Mouse (Mus musculus) adrenal gland, postnatal 4 days (tissue): ENCODE results near the gene Prkg1. TPM values are rescaled to one million over a fixed set of nuclear protein-coding genes. Genes with fewer than 3 reads are reported as not detected.
"Not testable (repeated sequence)": the region's sequence is repeated elsewhere in the genome, so short reads cannot be mapped to it uniquely, and the experiment has no call there.

Source experiments
- DNase-seq, 2 experiments: peaks; one replicate each; pipeline ENCODE4 v3.0.0; 2021 to 2022; ENCODE audit warnings: low spot score in 2 of 2, mixed read lengths in 2 of 2
- total RNA-seq, 2 experiments: library from RNA; stranded (reverse); gene quantifications; 2 replicates each; pipeline ENCODE4 v1.2.3; 2021

Gene Prkg1
- total RNA-seq, 2 experiments from 2014 or later, result 12.1 to 13.3 TPM

GRCm38 (mm10) chr19:31460188-31460587 lies 304.6 kb downstream of the Prkg1 start:
- no peak for DNase-seq

GRCm38 (mm10) chr19:31444101-31444500 lies 320.7 kb downstream of the Prkg1 start:
- DNase-seq, result no peak

GRCm38 (mm10) chr19:31442311-31442710 lies 322.5 kb downstream of the Prkg1 start:
- no peak for DNase-seq

GRCm38 (mm10) chr19:31433446-31433845 lies 331.4 kb downstream of the Prkg1 start:
- no peak for DNase-seq

GRCm38 (mm10) chr19:31431411-31431810 lies 333.4 kb downstream of the Prkg1 start:
- DNase-seq, result no peak

- no peak for DNase-seq
Measured at GRCm38 (mm10) chr19:31426142-31426541, 338.7 kb downstream of the Prkg1 start.

GRCm38 (mm10) chr19:31425199-31425598 lies 339.6 kb downstream of the Prkg1 start:
- no peak for DNase-seq

GRCm38 (mm10) chr19:31424319-31424718 lies 340.5 kb downstream of the Prkg1 start:
- no peak for DNase-seq

GRCm38 (mm10) chr19:31413571-31413970 lies 351.3 kb downstream of the Prkg1 start:
- no peak for DNase-seq

- DNase-seq, result no peak
Measured at GRCm38 (mm10) chr19:31396096-31396495, 368.7 kb downstream of the Prkg1 start.

GRCm38 (mm10) chr19:31385353-31385752 lies 379.5 kb downstream of the Prkg1 start:
- no peak for DNase-seq

GRCm38 (mm10) chr19:31383881-31384280 lies 381.0 kb downstream of the Prkg1 start:
- DNase-seq, result no peak

GRCm38 (mm10) chr19:31370106-31370505 lies 394.7 kb downstream of the Prkg1 start:
- DNase-seq, result no peak

- DNase-seq, result no peak
Measured at GRCm38 (mm10) chr19:31369116-31369515, 395.7 kb downstream of the Prkg1 start.

GRCm38 (mm10) chr19:31362051-31362450 lies 402.8 kb downstream of the Prkg1 start:
- no peak for DNase-seq

- DNase-seq, result no peak
Measured at GRCm38 (mm10) chr19:31361575-31361974, 403.3 kb downstream of the Prkg1 start.

GRCm38 (mm10) chr19:31361161-31361560 lies 403.7 kb downstream of the Prkg1 start:
- DNase-seq, result no peak

GRCm38 (mm10) chr19:31354959-31355358 lies 409.9 kb downstream of the Prkg1 start:
- DNase-seq, result no peak

- not testable (repeated sequence) for DNase-seq
Measured at GRCm38 (mm10) chr19:31352784-31353183, 412.0 kb downstream of the Prkg1 start.

- no peak for DNase-seq
Measured at GRCm38 (mm10) chr19:31351796-31352195, 413.0 kb downstream of the Prkg1 start.

GRCm38 (mm10) chr19:31342150-31342549 lies 422.7 kb downstream of the Prkg1 start:
- DNase-seq, result peak; percentile 4 to 16

GRCm38 (mm10) chr19:31340898-31341297 lies 423.9 kb downstream of the Prkg1 start:
- no peak for DNase-seq

- DNase-seq, result no peak
Measured at GRCm38 (mm10) chr19:31338355-31339101, 426.3 kb downstream of the Prkg1 start.
